Mouse (Mus musculus) cortical plate, adult 2 months (tissue): Measurements from ENCODE around the gene Zfp821.

Experiments used
- CTCF ChIP-seq: fragments of 200-500 bp; IDR thresholded peaks from 2 replicates; pipeline ENCODE4 v1.5.1; 2011; ENCODE audit warnings: mild to moderate bottlenecking, control low read depth, low read length; ENCODE audit not compliant: insufficient read depth; ENCODE audit errors: extremely low read depth
- POLR2A ChIP-seq: fragments of 200-500 bp; IDR thresholded peaks from 2 replicates; pipeline ENCODE4 v1.6.1; 2011; ENCODE audit warnings: mild to moderate bottlenecking, low read length, control low read depth; ENCODE audit not compliant: insufficient read depth; ENCODE audit errors: extremely low read depth

DNA sequence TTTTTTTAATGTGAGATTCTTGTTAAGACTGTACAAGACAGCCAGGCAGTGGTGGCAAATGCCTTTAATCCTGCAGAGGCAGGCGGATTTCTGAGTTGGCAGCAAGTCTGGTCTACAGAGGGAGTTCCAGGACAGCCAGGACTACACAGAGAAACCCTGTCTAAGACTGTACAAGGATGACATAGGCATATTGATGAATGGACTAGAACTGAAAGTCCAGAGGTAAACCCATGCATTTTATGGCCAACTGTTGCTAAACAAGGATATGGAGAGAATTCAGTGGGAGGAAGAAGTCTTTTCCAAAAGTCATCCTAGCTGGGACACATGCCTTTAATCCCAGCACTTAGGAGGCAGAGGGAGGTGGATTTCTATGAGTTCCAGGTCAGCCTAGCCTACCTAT is 7.6 kb upstream of the Zfp821 start:
- TF ChIP-seq POLR2A (no peak), CTCF (no peak)
